Mouse (Mus musculus) testis, adult 2 months (tissue): ENCODE data around the gene Zfp787. TPM values are rescaled to one million over a fixed set of nuclear protein-coding genes. Genes with fewer than 3 reads are reported as not detected.
"Not testable (repeated sequence)": the region's sequence is repeated elsewhere in the genome, so short reads cannot be mapped to it uniquely, and the experiment has no call there.

Experiments used
- H3K27ac ChIP-seq: fragments of 200-500 bp; 2 replicates; pipeline ENCODE4 v1.5.1; 2012; ENCODE audit warnings: low read depth, low read length; ENCODE audit not compliant: control insufficient read depth, insufficient read depth
- H3K27me3 ChIP-seq: fragments of 200-500 bp; 2 replicates; pipeline ENCODE4 v1.6.1; 2012; ENCODE audit warnings: mild to moderate bottlenecking, low read length, moderate library complexity; ENCODE audit not compliant: control insufficient read depth, insufficient read depth
- H3K36me3 ChIP-seq: fragments of 200-500 bp; 2 replicates; pipeline ENCODE4 v1.6.1; 2012; ENCODE audit warnings: mild to moderate bottlenecking, low read length; ENCODE audit not compliant: control insufficient read depth, insufficient read depth
- H3K4me1 ChIP-seq: fragments of 200-500 bp; 2 replicates; pipeline ENCODE4 v1.6.1; 2012; ENCODE audit warnings: low read length; ENCODE audit not compliant: control insufficient read depth, insufficient read depth
- H3K4me3 ChIP-seq: fragments of 200-500 bp; 2 replicates; pipeline ENCODE4 v1.5.1; 2012; ENCODE audit warnings: low read depth, mild to moderate bottlenecking, low read length, moderate library complexity, mixed read lengths; ENCODE audit not compliant: control insufficient read depth
- CTCF ChIP-seq: fragments of 200-500 bp; IDR thresholded peaks from 2 replicates; pipeline ENCODE4 v1.5.1; 2012; ENCODE audit warnings: low read depth, mild to moderate bottlenecking, inconsistent platforms, low read length, moderate library complexity; ENCODE audit not compliant: control insufficient read depth, insufficient read depth, insufficient replicate concordance
- POLR2A ChIP-seq: fragments of 200-500 bp; IDR thresholded peaks from 2 replicates; pipeline ENCODE4 v1.6.1; 2012; ENCODE audit warnings: low read depth, mild to moderate bottlenecking, inconsistent platforms, low read length, moderate library complexity; ENCODE audit not compliant: control insufficient read depth
- polyA plus RNA-seq: library from polyadenylated mRNA; depleted of rRNA; stranded (reverse); fragments of >200 nt; gene quantifications from 2 replicates; pipeline ENCODE4 v1.2.3, GENCODE M21; 2012

The Zfp787 gene
- polyA plus RNA-seq, 1 experiment: 41.0 TPM

DNA sequence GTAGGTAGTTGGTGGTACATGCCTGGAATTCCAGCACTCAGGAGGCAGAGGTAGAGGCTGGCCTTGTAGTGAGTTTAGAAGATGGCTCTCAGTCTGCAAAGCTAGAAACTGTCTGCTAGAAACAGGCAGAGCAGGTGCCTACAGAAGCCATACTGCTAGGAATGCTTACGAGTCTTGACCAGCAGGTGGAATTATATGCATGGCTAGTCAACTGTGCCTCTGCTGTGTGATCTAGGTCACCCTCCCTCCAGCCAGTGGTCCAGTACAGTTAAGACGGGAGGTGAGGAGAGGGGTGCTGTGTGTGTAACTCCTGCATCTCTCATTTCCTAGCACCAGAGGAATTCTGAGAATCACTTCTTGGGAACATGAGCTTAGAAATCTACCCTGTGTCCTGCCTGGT, 31.0 kb upstream of the Zfp787 start:
- Histone ChIP-seq H3K36me3 (no peaks in the 10 kb centered on the region), H3K4me3 (no peak overlapping the region), H3K27me3 (no peaks in the 10 kb centered on the region), H3K27ac (no peak overlapping the region), H3K4me1 (peaks cover 22% of the 10 kb centered on the region)
- TF ChIP-seq CTCF (no peak), POLR2A (no peak)

- Histone ChIP-seq H3K4me3 (no peak overlapping the region), H3K27me3 (no peaks in the 10 kb centered on the region), H3K27ac (no peak overlapping the region), H3K4me1 (peaks cover 22% of the 10 kb centered on the region), H3K36me3 (no peaks in the 10 kb centered on the region)
- TF ChIP-seq CTCF: no peak
- no peak for TF ChIP-seq POLR2A
These were observed 30.4 kb upstream of the Zfp787 start for GRCm38 (mm10) chr7:6186176-6186575.

DNA sequence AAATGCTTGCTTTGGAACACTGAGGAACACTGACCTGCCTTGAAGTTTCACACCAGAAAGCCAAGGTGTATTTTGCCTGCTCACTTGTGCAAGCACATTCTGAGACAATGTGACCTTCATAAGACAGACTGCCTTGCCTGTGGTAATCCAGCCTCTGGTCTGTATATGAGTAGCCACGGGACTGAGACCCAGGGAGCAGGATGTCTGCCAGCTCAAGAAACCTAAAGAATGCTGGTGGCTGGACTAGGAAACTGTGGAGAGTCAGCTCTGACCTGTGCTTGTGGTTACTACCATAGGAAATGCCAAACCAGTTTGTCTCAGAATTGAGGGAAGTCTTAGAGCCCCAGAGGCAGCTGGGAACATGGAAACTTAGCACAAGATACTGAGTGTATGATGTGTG, 29.6 kb upstream of the Zfp787 start:
- Histone ChIP-seq H3K27ac (no peak overlapping the region), H3K27me3 (no peaks in the 10 kb centered on the region), H3K36me3 (no peaks in the 10 kb centered on the region), H3K4me3 (no peak overlapping the region), H3K4me1 (peaks cover 22% of the 10 kb centered on the region)
- TF ChIP-seq CTCF: no peak
- no peak for TF ChIP-seq POLR2A

DNA sequence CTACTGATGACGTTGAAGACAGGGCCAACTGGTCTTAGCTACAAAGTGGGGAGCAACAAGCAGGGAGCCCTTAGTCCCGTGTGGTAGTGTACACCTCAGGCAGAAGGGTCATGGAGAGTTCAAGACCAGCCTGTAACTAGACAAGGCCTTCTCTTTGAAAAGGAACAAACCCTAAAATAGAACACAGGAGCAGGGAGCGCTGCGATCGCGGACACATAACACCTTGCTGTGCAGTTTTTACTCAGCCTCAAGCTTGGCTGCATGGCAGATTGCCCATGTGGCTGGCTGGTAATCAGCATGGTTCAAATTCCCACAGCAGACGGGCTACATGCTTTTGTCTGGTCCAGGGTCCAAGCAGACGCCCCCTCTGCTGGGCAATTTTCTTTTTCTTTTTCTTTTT, 28.7 kb upstream of the Zfp787 start:
- H3K27ac ChIP-seq: no peak overlapping the region
- no peak for TF ChIP-seq POLR2A
- TF ChIP-seq CTCF: no peak
- H3K4me3 ChIP-seq: no peak overlapping the region
- H3K4me1 ChIP-seq: peaks cover 13% of the 10 kb centered on the region
- no peaks in the 10 kb centered on the region for H3K36me3 ChIP-seq
- no peaks in the 10 kb centered on the region for H3K27me3 ChIP-seq

- H3K4me1 ChIP-seq: peaks cover 8% of the 10 kb centered on the region
- no peaks in the 10 kb centered on the region for H3K27me3 ChIP-seq
- H3K36me3 ChIP-seq: no peaks in the 10 kb centered on the region
- peak overlapping the region; percentile 45; the same call in 1 of the 2 replicates for H3K27ac ChIP-seq
- 0 out of 2 replicates have a peak, but pooled peaks have one; percentile 29 for TF ChIP-seq POLR2A
- TF ChIP-seq CTCF: no peak
- H3K4me3 ChIP-seq: peak overlapping the region; percentile 63
These were observed 28.0 kb upstream of the Zfp787 start for GRCm38 (mm10) chr7:6183802-6184201.

GRCm38 (mm10) chr7:6182882-6183281, 27.1 kb upstream of the Zfp787 start:
- Histone ChIP-seq H3K4me1 (peaks cover 8% of the 10 kb centered on the region), H3K36me3 (no peaks in the 10 kb centered on the region), H3K27ac (no peak overlapping the region), H3K27me3 (no peaks in the 10 kb centered on the region), H3K4me3 (no peak overlapping the region; the same call in 1 of the 2 replicates)
- TF ChIP-seq CTCF: no peak
- TF ChIP-seq POLR2A: no peak

DNA sequence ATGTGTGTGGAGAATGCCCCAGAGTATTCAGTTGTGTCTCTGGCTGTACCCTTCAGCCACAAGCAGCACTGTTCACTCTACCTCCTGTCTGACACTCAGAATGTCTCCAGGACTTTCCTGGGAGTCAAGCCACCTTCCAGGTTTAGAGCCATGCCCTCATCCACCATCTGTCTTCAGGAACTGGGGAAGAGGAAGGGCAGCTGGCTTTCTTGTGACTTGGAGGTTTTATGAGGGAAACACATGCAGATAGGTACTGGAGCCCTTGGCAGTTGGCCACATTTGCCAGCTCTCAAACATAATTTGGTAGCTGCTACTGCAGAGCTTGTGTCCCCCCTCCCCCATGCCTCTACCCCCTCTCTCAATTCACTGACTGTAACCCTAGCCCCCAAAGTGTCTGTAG, 23.2 kb upstream of the Zfp787 start:
- TF ChIP-seq CTCF (no peak), POLR2A (no peak)
- H3K27me3 ChIP-seq: no peaks in the 10 kb centered on the region
- no peaks in the 10 kb centered on the region for H3K36me3 ChIP-seq
- no peak overlapping the region for H3K27ac ChIP-seq
- H3K4me1 ChIP-seq: peaks cover 5% of the 10 kb centered on the region; the same call in 1 of the 2 replicates
- no peak overlapping the region for H3K4me3 ChIP-seq

GRCm38 (mm10) chr7:6174365-6174987, 18.7 kb upstream of the Zfp787 start:
- not testable (repeated sequence) for H3K4me3 ChIP-seq, H3K4me1 ChIP-seq, H3K36me3 ChIP-seq, H3K27me3 ChIP-seq, H3K27ac ChIP-seq
